Mouse (Mus musculus): ENCODE measurements around the gene Trim72. TPM values are rescaled to one million over a fixed set of nuclear protein-coding genes. Genes with fewer than 3 reads are reported as not detected.

Trim72 gene
- polyA plus RNA-seq, 1 experiment from 2014 or later: 0.19 TPM

GRCm38 (mm10) chr7:128016650-128017049 is 12.9 kb downstream of the Trim72 start:
- Histone ChIP-seq H3K4me1 (ENCODE audit: insufficient read depth, low read depth, low read length) (no peaks in the 10 kb centered on the region), H3K4me3 (ENCODE audit: low read depth, low read length) (no peak overlapping the region), H3K4me2 (replicated peaks; ENCODE audit: low read depth, low read length) (no peak overlapping the region), H3K9me3 (ENCODE audit: low read length) (no peaks in the 10 kb centered on the region), H3K9ac (replicated peaks; ENCODE audit: low read depth) (no peak overlapping the region), H3K27me3 (replicated peaks; ENCODE audit: insufficient read depth, low read length) (no peaks in the 10 kb centered on the region), H3K27ac (ENCODE audit: low read length) (no peak overlapping the region), H3K36me3 (ENCODE audit: insufficient read depth, low read length) (no peaks in the 10 kb centered on the region)
- 64% methylated on average over 6 of the region's 6 CpGs for WGBS
- TF ChIP-seq EP300 (IDR thresholded peaks at IDR 0.05): no peak
- no peak for TF ChIP-seq CTCF (IDR thresholded peaks at IDR 0.05)
- ATAC-seq (no peak), DNase-seq (ENCODE audit: low spot score) (no peak)

- DNase-seq (ENCODE audit: low spot score) (no peak), ATAC-seq (no peak)
- Histone ChIP-seq H3K4me2 (replicated peaks; ENCODE audit: low read depth, low read length) (no peak overlapping the region), H3K4me3 (ENCODE audit: low read depth, low read length) (no peak overlapping the region), H3K36me3 (ENCODE audit: insufficient read depth, low read length) (no peaks in the 10 kb centered on the region), H3K4me1 (ENCODE audit: insufficient read depth, low read depth, low read length) (no peaks in the 10 kb centered on the region), H3K27ac (ENCODE audit: low read length) (no peak overlapping the region), H3K9me3 (ENCODE audit: low read length) (no peaks in the 10 kb centered on the region), H3K27me3 (replicated peaks; ENCODE audit: insufficient read depth, low read length) (no peaks in the 10 kb centered on the region), H3K9ac (replicated peaks; ENCODE audit: low read depth) (no peak overlapping the region)
- no peak for TF ChIP-seq EP300 (IDR thresholded peaks at IDR 0.05)
- no peak for TF ChIP-seq CTCF (IDR thresholded peaks at IDR 0.05)
- 87% methylated on average over 3 of the region's 3 CpGs for WGBS
These were observed 14.5 kb downstream of the Trim72 start for GRCm38 (mm10) chr7:128018275-128018674.

- TF ChIP-seq EP300 (IDR thresholded peaks at IDR 0.05) (peak; percentile 39; the same call in 1 of the 2 replicates), CTCF (IDR thresholded peaks at IDR 0.05) (no peak)
- peak; percentile 61 for ATAC-seq
These were observed 15.4 kb downstream of the Trim72 start for GRCm38 (mm10) chr7:128019187-128019586.

DNA sequence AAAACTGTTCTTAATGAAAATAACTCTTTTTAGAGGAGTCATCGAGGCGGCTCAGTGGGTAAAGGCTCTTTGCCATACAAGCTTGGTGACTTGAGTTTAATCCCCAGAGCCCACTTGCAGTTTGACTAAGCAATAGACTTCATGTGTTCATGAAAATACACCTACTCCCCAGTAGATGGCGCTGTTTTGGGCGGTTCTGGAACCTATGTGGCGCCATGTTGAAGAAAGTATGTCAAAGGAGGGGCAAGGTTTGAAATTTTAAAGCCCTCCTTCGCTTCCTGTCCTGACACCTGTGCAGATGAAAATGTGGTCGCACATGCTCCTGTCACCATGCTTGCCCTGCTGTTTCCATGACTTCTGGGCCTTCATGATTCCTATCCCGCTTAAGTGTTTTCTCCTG is 19.2 kb downstream of the Trim72 start:
- Histone ChIP-seq H3K4me2 (replicated peaks; ENCODE audit: low read depth, low read length) (no peak overlapping the region), H3K9me3 (ENCODE audit: low read length) (no peaks in the 10 kb centered on the region), H3K27ac (ENCODE audit: low read length) (no peak overlapping the region), H3K4me1 (ENCODE audit: insufficient read depth, low read depth, low read length) (no peaks in the 10 kb centered on the region), H3K9ac (replicated peaks; ENCODE audit: low read depth) (no peak overlapping the region), H3K27me3 (replicated peaks; ENCODE audit: insufficient read depth, low read length) (no peaks in the 10 kb centered on the region), H3K4me3 (ENCODE audit: low read depth, low read length) (no peak overlapping the region), H3K36me3 (ENCODE audit: insufficient read depth, low read length) (no peaks in the 10 kb centered on the region)
- 60% methylated on average over 8 of the region's 8 CpGs for WGBS
- DNase-seq (ENCODE audit: low spot score): no peak
- TF ChIP-seq EP300 (IDR thresholded peaks at IDR 0.05): no peak
- TF ChIP-seq CTCF (IDR thresholded peaks at IDR 0.05): peak; percentile 50
- no peak for ATAC-seq

More at GRCm38 (mm10) chr7:128019187-128019586, 15.4 kb downstream of the Trim72 start:
- H3K27ac ChIP-seq (ENCODE audit: low read length): no peak overlapping the region
- WGBS: 45% methylated on average over 2 of the region's 2 CpGs
- no peaks in the 10 kb centered on the region for H3K36me3 ChIP-seq (ENCODE audit: insufficient read depth, low read length)
- no peaks in the 10 kb centered on the region for H3K9me3 ChIP-seq (ENCODE audit: low read length)
- H3K27me3 ChIP-seq (replicated peaks; ENCODE audit: insufficient read depth, low read length): no peaks in the 10 kb centered on the region
- peak; percentile 67 for DNase-seq (ENCODE audit: low spot score)
- H3K4me1 ChIP-seq (ENCODE audit: insufficient read depth, low read depth, low read length): no peaks in the 10 kb centered on the region
- no peak overlapping the region for H3K9ac ChIP-seq (replicated peaks; ENCODE audit: low read depth)
- no peak overlapping the region for H3K4me2 ChIP-seq (replicated peaks; ENCODE audit: low read depth, low read length)
- no peak overlapping the region for H3K4me3 ChIP-seq (ENCODE audit: low read depth, low read length)

GRCm38 (mm10) chr7:128023565-128023964 is 19.8 kb downstream of the Trim72 start:
- DNase-seq (ENCODE audit: low spot score) (peak; percentile 74), ATAC-seq (peak; percentile 69)
- Histone ChIP-seq H3K36me3 (ENCODE audit: insufficient read depth, low read length) (no peaks in the 10 kb centered on the region), H3K4me3 (ENCODE audit: low read depth, low read length) (no peak overlapping the region), H3K9ac (replicated peaks; ENCODE audit: low read depth) (no peak overlapping the region), H3K27me3 (replicated peaks; ENCODE audit: insufficient read depth, low read length) (no peaks in the 10 kb centered on the region), H3K4me1 (ENCODE audit: insufficient read depth, low read depth, low read length) (no peaks in the 10 kb centered on the region), H3K27ac (ENCODE audit: low read length) (no peak overlapping the region), H3K9me3 (ENCODE audit: low read length) (no peaks in the 10 kb centered on the region), H3K4me2 (replicated peaks; ENCODE audit: low read depth, low read length) (no peak overlapping the region)
- TF ChIP-seq CTCF (IDR thresholded peaks at IDR 0.05) (no peak), EP300 (IDR thresholded peaks at IDR 0.05) (0 out of 2 replicates have a peak, but pooled peaks have one; percentile 28)
- 66% methylated on average over 4 of the region's 4 CpGs for WGBS

GRCm38 (mm10) chr7:128024364-128024763 is 20.6 kb downstream of the Trim72 start:
- Histone ChIP-seq H3K27me3 (replicated peaks; ENCODE audit: insufficient read depth, low read length) (no peaks in the 10 kb centered on the region), H3K4me2 (replicated peaks; ENCODE audit: low read depth, low read length) (no peak overlapping the region), H3K27ac (ENCODE audit: low read length) (no peak overlapping the region), H3K4me3 (ENCODE audit: low read depth, low read length) (no peak overlapping the region), H3K36me3 (ENCODE audit: insufficient read depth, low read length) (no peaks in the 10 kb centered on the region), H3K4me1 (ENCODE audit: insufficient read depth, low read depth, low read length) (no peaks in the 10 kb centered on the region), H3K9me3 (ENCODE audit: low read length) (no peaks in the 10 kb centered on the region), H3K9ac (replicated peaks; ENCODE audit: low read depth) (no peak overlapping the region)
- ATAC-seq (no peak), DNase-seq (ENCODE audit: low spot score) (no peak)
- TF ChIP-seq CTCF (IDR thresholded peaks at IDR 0.05) (no peak), EP300 (IDR thresholded peaks at IDR 0.05) (no peak)
- WGBS: 69% methylated on average over 9 of the region's 9 CpGs

GRCm38 (mm10) chr7:128024932-128025331 is 21.2 kb downstream of the Trim72 start:
- no peak for ATAC-seq
- 76% methylated on average over 4 of the region's 4 CpGs for WGBS
- no peaks in the 10 kb centered on the region for H3K27me3 ChIP-seq (replicated peaks; ENCODE audit: insufficient read depth, low read length)

More at GRCm38 (mm10) chr7:128024932-128025331, 21.2 kb downstream of the Trim72 start:
- Histone ChIP-seq H3K4me2 (replicated peaks; ENCODE audit: low read depth, low read length) (no peak overlapping the region), H3K9ac (replicated peaks; ENCODE audit: low read depth) (no peak overlapping the region), H3K27ac (ENCODE audit: low read length) (no peak overlapping the region), H3K4me3 (ENCODE audit: low read depth, low read length) (no peak overlapping the region), H3K4me1 (ENCODE audit: insufficient read depth, low read depth, low read length) (no peaks in the 10 kb centered on the region), H3K36me3 (ENCODE audit: insufficient read depth, low read length) (no peaks in the 10 kb centered on the region), H3K9me3 (ENCODE audit: low read length) (no peaks in the 10 kb centered on the region)
- TF ChIP-seq CTCF (IDR thresholded peaks at IDR 0.05) (no peak), EP300 (IDR thresholded peaks at IDR 0.05) (no peak)
- no peak for DNase-seq (ENCODE audit: low spot score)
